13 mouse cellular contexts compared by ENCODE assay signal in the genomic region with DNA sequence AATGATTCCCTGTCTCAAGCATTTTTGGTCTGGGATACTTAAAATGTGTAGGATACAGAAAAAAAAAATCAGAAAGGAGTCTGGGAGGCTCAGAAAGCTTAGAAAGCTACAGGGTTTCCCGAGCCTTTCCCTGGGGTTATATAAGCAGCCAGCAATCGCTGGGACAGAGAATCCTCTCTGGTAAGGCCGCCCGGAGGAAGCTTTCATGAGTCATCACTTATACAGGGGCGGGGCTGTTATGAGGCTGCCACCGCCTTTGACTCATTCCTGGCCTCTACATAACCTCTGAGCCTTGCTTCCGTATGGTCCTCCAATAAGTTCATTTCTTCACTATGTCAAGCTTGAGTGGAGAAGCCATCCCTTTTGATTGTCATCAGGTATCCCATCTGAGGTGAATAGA. TPM values are rescaled to one million over a fixed set of nuclear protein-coding genes. Genes with fewer than 3 reads are reported as not detected.
A peak's percentile ranks its signal among the peaks of the same experiment; 100 is the strongest.
DNase-seq lines count a peak whose midpoint lies in the region; ATAC-seq lines count a peak whose summit lies in the region.
"Had no signal": no experiment of that assay in that cellular context is flagged by ENCODE, and none has a peak within 500 bp of the region (broad histone marks: within the 10 kb centered on the region; RNA-seq: fewer than 3 reads in every experiment).

No protein-coding gene starts in this region.

- H3K36me3 ChIP-seq in heart, embryonic 11.5 days (ENCODE audit: control insufficient read depth, insufficient read depth, low read length), result no peaks in the 10 kb centered on the region
- H3K36me3 ChIP-seq in forebrain, embryonic 14.5 days (ENCODE audit: control insufficient read depth, insufficient read depth, low read length), result no peaks in the 10 kb centered on the region
- no peaks in the 10 kb centered on the region for H3K36me3 ChIP-seq in hindbrain, embryonic 13.5 days
- H3K36me3 ChIP-seq: hindbrain, embryonic 15.5 days had no signal

- no peak overlapping the region for H3K4me3 ChIP-seq in heart, embryonic 11.5 days (ENCODE audit: low read depth, low read length)
- H3K4me3 ChIP-seq in forebrain, embryonic 14.5 days (ENCODE audit: low read depth, low read length), result no peak overlapping the region
- H3K4me3 ChIP-seq in hindbrain, embryonic 13.5 days, result no peak overlapping the region
- H3K4me3 ChIP-seq: hindbrain, embryonic 15.5 days had no signal

- intact Hi-C loops in heart, postnatal 25 days (cut with DNase I), result no loop called here

- H3K27ac ChIP-seq in heart, embryonic 11.5 days (ENCODE audit: low read depth, low read length), result no peak overlapping the region
- H3K27ac ChIP-seq in forebrain, embryonic 14.5 days (ENCODE audit: low read depth, low read length), result no peak overlapping the region
- no peak overlapping the region for H3K27ac ChIP-seq in hindbrain, embryonic 13.5 days
- H3K27ac ChIP-seq: hindbrain, embryonic 15.5 days had no signal

- 44% methylated on average over 7 of the region's 7 CpGs for WGBS in heart, embryonic 11.5 days (ENCODE audit: insufficient replicate concordance)
- 89% methylated on average over 7 of the region's 7 CpGs for WGBS in forebrain, embryonic 14.5 days
- WGBS in hindbrain, embryonic 13.5 days, result 79% methylated on average over 7 of the region's 7 CpGs

- peak; percentile 9 to 20 for DNase-seq in heart, adult 18-20 months
- DNase-seq in urinary bladder, postnatal 25 days (ENCODE audit: low spot score), result peak; percentile 33
- no peak for DNase-seq in urinary bladder, postnatal 4 days (ENCODE audit: low spot score in 2 of 2)
- DNase-seq in heart, postnatal 25 days (ENCODE audit: low spot score), result peak; percentile 14
- DNase-seq in forebrain, embryonic 14.5 days (ENCODE audit: low spot score), result no peak
- no peak for DNase-seq in layer of hippocampus, adult 18-20 months (ENCODE audit: low spot score in 2 of 2)
- DNase-seq: cerebellum, adult 9-10 months; layer of hippocampus, postnatal 36 days; liver; retina, postnatal 1 day had no signal

- no peak for ATAC-seq in heart, embryonic 11.5 days (replicated peaks; ENCODE audit: insufficient number of reproducible peaks, low FRiP score, low TSS enrichment)
- no peak for ATAC-seq in forebrain, embryonic 14.5 days
- ATAC-seq in hindbrain, embryonic 13.5 days (ENCODE audit: low FRiP score), result no peak

- no peak overlapping the region for H3K9ac ChIP-seq in heart, embryonic 11.5 days (ENCODE audit: low read depth, low read length)
- H3K9ac ChIP-seq in forebrain, embryonic 14.5 days (ENCODE audit: low read length), result no peak overlapping the region
- no peak overlapping the region for H3K9ac ChIP-seq in hindbrain, embryonic 13.5 days
- H3K9ac ChIP-seq: hindbrain, embryonic 15.5 days had no signal

- no peaks in the 10 kb centered on the region for H3K9me3 ChIP-seq in heart, embryonic 11.5 days (replicated peaks; ENCODE audit: control insufficient read depth, low read length)
- H3K9me3 ChIP-seq in forebrain, embryonic 14.5 days (replicated peaks; ENCODE audit: control insufficient read depth, low read length), result no peaks in the 10 kb centered on the region
- no peaks in the 10 kb centered on the region for H3K9me3 ChIP-seq in hindbrain, embryonic 13.5 days
- H3K9me3 ChIP-seq: hindbrain, embryonic 15.5 days had no signal

- H3K4me2 ChIP-seq in heart, embryonic 11.5 days, result no peak overlapping the region
- H3K4me2 ChIP-seq in forebrain, embryonic 14.5 days (ENCODE audit: low read length), result no peak overlapping the region
- H3K4me2 ChIP-seq in hindbrain, embryonic 13.5 days, result no peak overlapping the region
- H3K4me2 ChIP-seq: hindbrain, embryonic 15.5 days had no signal

- H3K27me3 ChIP-seq in heart, embryonic 11.5 days (ENCODE audit: control insufficient read depth, insufficient read depth, low read length), result no peaks in the 10 kb centered on the region
- H3K27me3 ChIP-seq in forebrain, embryonic 14.5 days (replicated peaks; ENCODE audit: control insufficient read depth, insufficient read depth, low read length), result 0 out of 2 replicates have a peak, but pooled peaks cover 5% of the 10 kb centered on the region
- 0 out of 2 replicates have a peak, but pooled peaks cover 3% of the 10 kb centered on the region for H3K27me3 ChIP-seq in hindbrain, embryonic 13.5 days
- H3K27me3 ChIP-seq: hindbrain, embryonic 15.5 days had no signal

- peaks cover 13% of the 10 kb centered on the region for H3K4me1 ChIP-seq in heart, embryonic 11.5 days (ENCODE audit: control insufficient read depth, insufficient read depth, low read length)
- peaks cover 9% of the 10 kb centered on the region for H3K4me1 ChIP-seq in forebrain, embryonic 14.5 days (ENCODE audit: control insufficient read depth, insufficient read depth, low read length)
- H3K4me1 ChIP-seq in hindbrain, embryonic 13.5 days (replicated peaks), result peaks cover 16% of the 10 kb centered on the region

RNA-seq across cellular contexts. Expression of a gene that starts 53.5 kb away (rescaled TPM):
- total RNA-seq in heart, adult 18-20 months (2021), result under 1 TPM; 0.84 to 0.98 TPM
- polyA plus RNA-seq in heart, embryonic 11.5 days (2014; fragmentation: Nextera tagmentation; extraction: Ambion mirVana), result 3.2 and 4.9 TPM in 2 replicates
- total RNA-seq in heart, postnatal 25 days (2021), result 1 to 10 TPM; 1.3 to 1.5 TPM
- 49.6 and 61.8 TPM in 2 replicates for polyA plus RNA-seq in forebrain, embryonic 14.5 days (2014; fragmentation: Nextera tagmentation; extraction: Ambion mirVana)
- 92.9 and 99.3 TPM in 2 replicates for polyA plus RNA-seq in hindbrain, embryonic 13.5 days (2015; fragmentation: Nextera tagmentation; extraction: Ambion mirVana)
- 10 to 100 TPM; 52.9 to 53.3 TPM for total RNA-seq in layer of hippocampus, adult 18-20 months (2021)

Comparison
In these comparisons a context has a peak if more than half of its experiments do, and no peak if none do; other contexts are left out.
1. DNase-seq: peak in heart, adult 18-20 months (2 of 2), urinary bladder, postnatal 25 days (single experiment) and heart, postnatal 25 days (single experiment); none in urinary bladder, postnatal 4 days (0 of 2), forebrain, embryonic 14.5 days (single experiment) and layer of hippocampus, adult 18-20 months (0 of 2).
2. RNA of a gene that starts 53.5 kb away (total RNA-seq): 52.9 to 53.3 TPM in layer of hippocampus, adult 18-20 months; 1.3 to 1.5 TPM in heart, postnatal 25 days and 0.84 to 0.98 TPM in heart, adult 18-20 months; every median in the first group is over 10 times any median in the second.